ENCODE assay signal across 10 mouse cellular contexts in genomic region chr10:81287513-81288157, GRCm38 (mm10). TPM values are rescaled to one million over a fixed set of nuclear protein-coding genes. Genes with fewer than 3 reads are reported as not detected.
DNase-seq lines count a peak whose midpoint lies in the region; ATAC-seq and TF ChIP-seq lines count a peak whose summit lies in the region.
"Had no signal": no experiment of that assay in that cellular context is flagged by ENCODE, and none has a peak within 500 bp of the region (broad histone marks: within the 10 kb centered on the region; RNA-seq: fewer than 3 reads in every experiment).

No protein-coding gene starts in this region.

- peaks cover 90% of the 10 kb centered on the region for H3K27me3 ChIP-seq in midbrain, embryonic 10.5 days (ENCODE audit: low read depth, poor library complexity, severe bottlenecking)
- peaks cover 31% of the 10 kb centered on the region for H3K27me3 ChIP-seq in midbrain, embryonic 14.5 days (ENCODE audit: control insufficient read depth, insufficient read depth, low read length)
- no peaks in the 10 kb centered on the region for H3K27me3 ChIP-seq in small intestine, adult 2 months (ENCODE audit: control insufficient read depth, insufficient read depth, low read length)

- H3K4me2 ChIP-seq in midbrain, embryonic 14.5 days (ENCODE audit: low read length) = no peak overlapping the region
- H3K4me2 ChIP-seq: heart, embryonic 13.5 days; neural tube, embryonic 12.5 days had no signal

- no peak overlapping the region for H3K9ac ChIP-seq in midbrain, embryonic 14.5 days (replicated peaks; ENCODE audit: low read length)
- H3K9ac ChIP-seq: heart, embryonic 13.5 days; neural tube, embryonic 12.5 days had no signal

- TF ChIP-seq CTCF in small intestine, adult 2 months (IDR thresholded peaks at IDR 0.05; ENCODE audit: extremely low read depth, insufficient read length, insufficient replicate concordance, low read depth, low read length) = peak; percentile 97

- H3K36me3 ChIP-seq in midbrain, embryonic 10.5 days = no peaks in the 10 kb centered on the region
- H3K36me3 ChIP-seq in midbrain, embryonic 14.5 days (ENCODE audit: control insufficient read depth, insufficient read depth, low read length) = no peaks in the 10 kb centered on the region
- H3K36me3 ChIP-seq in small intestine, adult 2 months (ENCODE audit: control insufficient read depth, insufficient read depth, low read length) = peaks cover 8% of the 10 kb centered on the region
- H3K36me3 ChIP-seq: heart, embryonic 13.5 days; neural tube, embryonic 12.5 days had no signal

- H3K4me1 ChIP-seq in midbrain, embryonic 10.5 days = peaks cover 45% of the 10 kb centered on the region
- 0 out of 2 replicates have a peak, but pooled peaks cover 12% of the 10 kb centered on the region for H3K4me1 ChIP-seq in midbrain, embryonic 14.5 days (ENCODE audit: control insufficient read depth, insufficient read depth, low read length)
- peaks cover 27% of the 10 kb centered on the region for H3K4me1 ChIP-seq in small intestine, adult 2 months (ENCODE audit: control insufficient read depth, insufficient read depth, insufficient read length, low read length)

- H3K27ac ChIP-seq in midbrain, embryonic 10.5 days (replicated peaks) = no peak overlapping the region
- H3K27ac ChIP-seq in midbrain, embryonic 14.5 days (replicated peaks; ENCODE audit: low read depth, low read length) = no peak overlapping the region
- peak overlapping the region; percentile 98 for H3K27ac ChIP-seq in small intestine, adult 2 months (ENCODE audit: insufficient read depth, low read depth, low read length)
- H3K27ac ChIP-seq: heart, embryonic 13.5 days; neural tube, embryonic 12.5 days had no signal

- no peaks in the 10 kb centered on the region for H3K9me3 ChIP-seq in midbrain, embryonic 10.5 days (replicated peaks)
- no peaks in the 10 kb centered on the region for H3K9me3 ChIP-seq in midbrain, embryonic 14.5 days (ENCODE audit: control insufficient read depth, low read length)
- H3K9me3 ChIP-seq: heart, embryonic 13.5 days; neural tube, embryonic 12.5 days had no signal

- TF ChIP-seq POLR2A in small intestine, adult 2 months (IDR thresholded peaks at IDR 0.05; ENCODE audit: low read depth, low read length) = no peak

- DNase-seq in CD4-positive, CD25-positive, alpha-beta regulatory T cell, adult 2 months (ENCODE audit: low read depth, low spot score) = peak; percentile 83
- DNase-seq in midbrain, embryonic 10.5 days (ENCODE audit: low spot score) = peak; percentile 63
- DNase-seq in midbrain, embryonic 14.5 days = no peak
- DNase-seq in cerebellum, adult 9-11 months = peak; percentile 75
- DNase-seq in kidney, postnatal 14 days = peak; percentile 48
- no peak for DNase-seq in left cerebral cortex, postnatal 14 days (ENCODE audit: low spot score in 2 of 2)

- no peak for ATAC-seq in CD4-positive, CD25-positive, alpha-beta regulatory T cell, adult 4 months
- no peak for ATAC-seq in midbrain, embryonic 14.5 days (ENCODE audit: low FRiP score, low TSS enrichment)

- intact Hi-C loops in left cerebral cortex, postnatal 14 days (cut with DNase I) = loop anchor here (5.0 kb wide), 2 partner anchors 60 to 165 kb away; no protein-coding TSS in a partner anchor

- 66% methylated on average over 8 of the region's 8 CpGs for whole genome bisulfite sequencing in midbrain, embryonic 10.5 days
- 60% methylated on average over 8 of the region's 8 CpGs for WGBS in midbrain, embryonic 14.5 days
- WGBS in small intestine, adult 2 months = 41% methylated on average over 8 of the region's 8 CpGs

- no peak overlapping the region for H3K4me3 ChIP-seq in midbrain, embryonic 10.5 days
- H3K4me3 ChIP-seq in midbrain, embryonic 14.5 days (replicated peaks; ENCODE audit: low read depth, low read length) = no peak overlapping the region
- H3K4me3 ChIP-seq in small intestine, adult 2 months (ENCODE audit: low read depth, low read length) = peak overlapping the region; percentile 48
- H3K4me3 ChIP-seq: heart, embryonic 13.5 days; neural tube, embryonic 12.5 days had no signal

RNA-seq across cellular contexts. Expression of gene Tjp3, which starts 3.7 kb away (rescaled TPM):
- 1 to 10 TPM; 2.4 to 2.6 TPM for polyA plus RNA-seq in CD4-positive, CD25-positive, alpha-beta regulatory T cell, adult 4 months (2017; shearing (Covaris generic))
- polyA plus RNA-seq in midbrain, embryonic 10.5 days (2016; fragmentation: Nextera tagmentation; extraction: Ambion mirVana) = 6.5 and 6.9 TPM in 2 replicates
- 4.4 and 5.7 TPM in 2 replicates for polyA plus RNA-seq in midbrain, embryonic 14.5 days (2014; fragmentation: Nextera tagmentation; extraction: Ambion mirVana)
- 124 and 239 TPM in 2 replicates for polyA plus RNA-seq in small intestine, adult 2 months (2012; rRNA removed)
- under 1 TPM; 0.15 to 0.47 TPM for total RNA-seq in left cerebral cortex, postnatal 14 days (2021)

RNA-seq across cellular contexts. Expression of gene Pip5k1c, which starts 5.1 kb away (rescaled TPM):
- 10 to 100 TPM; 14.6 to 15.1 TPM for polyA plus RNA-seq in CD4-positive, CD25-positive, alpha-beta regulatory T cell, adult 4 months (2017; shearing (Covaris generic))
- 55.0 and 60.8 TPM in 2 replicates for polyA plus RNA-seq in midbrain, embryonic 10.5 days (2016; fragmentation: Nextera tagmentation; extraction: Ambion mirVana)
- 102 and 132 TPM in 2 replicates for polyA plus RNA-seq in midbrain, embryonic 14.5 days (2014; fragmentation: Nextera tagmentation; extraction: Ambion mirVana)
- polyA plus RNA-seq in small intestine, adult 2 months (2012; rRNA removed) = 26.1 and 50.8 TPM in 2 replicates
- 100 to 1,000 TPM; 391 to 396 TPM for total RNA-seq in left cerebral cortex, postnatal 14 days (2021)

RNA-seq across cellular contexts. Expression of gene Apba3, which starts 20.9 kb away (rescaled TPM):
- polyA plus RNA-seq in CD4-positive, CD25-positive, alpha-beta regulatory T cell, adult 4 months (2017; shearing (Covaris generic)) = 10 to 100 TPM; 12.5 to 14.8 TPM
- polyA plus RNA-seq in midbrain, embryonic 10.5 days (2016; fragmentation: Nextera tagmentation; extraction: Ambion mirVana) = 50.5 and 55.5 TPM in 2 replicates
- 25.1 and 27.5 TPM in 2 replicates for polyA plus RNA-seq in midbrain, embryonic 14.5 days (2014; fragmentation: Nextera tagmentation; extraction: Ambion mirVana)
- 100 and 207 TPM in 2 replicates for polyA plus RNA-seq in small intestine, adult 2 months (2012; rRNA removed)
- total RNA-seq in left cerebral cortex, postnatal 14 days (2021) = 10 to 100 TPM; 34.8 to 35.8 TPM

RNA-seq across cellular contexts. Expression of gene Mrpl54, which starts 20.9 kb away (rescaled TPM):
- polyA plus RNA-seq in CD4-positive, CD25-positive, alpha-beta regulatory T cell, adult 4 months (2017; shearing (Covaris generic)) = 100 to 1,000 TPM; 111 to 132 TPM
- 229 and 258 TPM in 2 replicates for polyA plus RNA-seq in midbrain, embryonic 10.5 days (2016; fragmentation: Nextera tagmentation; extraction: Ambion mirVana)
- 121 and 152 TPM in 2 replicates for polyA plus RNA-seq in midbrain, embryonic 14.5 days (2014; fragmentation: Nextera tagmentation; extraction: Ambion mirVana)
- polyA plus RNA-seq in small intestine, adult 2 months (2012; rRNA removed) = 104 and 169 TPM in 2 replicates
- 10 to 100 TPM; 39.0 to 41.4 TPM for total RNA-seq in left cerebral cortex, postnatal 14 days (2021)

RNA-seq across cellular contexts. Expression of gene Cactin, which starts 33.3 kb away (rescaled TPM):
- polyA plus RNA-seq in CD4-positive, CD25-positive, alpha-beta regulatory T cell, adult 4 months (2017; shearing (Covaris generic)) = 1 to 10 TPM; 4.2 to 4.7 TPM
- 53.5 and 53.6 TPM in 2 replicates for polyA plus RNA-seq in midbrain, embryonic 10.5 days (2016; fragmentation: Nextera tagmentation; extraction: Ambion mirVana)
- polyA plus RNA-seq in midbrain, embryonic 14.5 days (2014; fragmentation: Nextera tagmentation; extraction: Ambion mirVana) = 22.6 and 22.8 TPM in 2 replicates
- 16.6 and 29.2 TPM in 2 replicates for polyA plus RNA-seq in small intestine, adult 2 months (2012; rRNA removed)
- total RNA-seq in left cerebral cortex, postnatal 14 days (2021) = 10 to 100 TPM; 25.1 to 27.2 TPM

Comparison
In these comparisons a context has a peak if more than half of its experiments do, and no peak if none do; other contexts are left out.
1. DNase-seq: peak in CD4-positive, CD25-positive, alpha-beta regulatory T cell, adult 2 months (single experiment), midbrain, embryonic 10.5 days (single experiment), cerebellum, adult 9-11 months (single experiment) and kidney, postnatal 14 days (single experiment); none in midbrain, embryonic 14.5 days (single experiment) and left cerebral cortex, postnatal 14 days (0 of 2).
2. RNA of gene Tjp3, which starts 3.7 kb away (polyA plus RNA-seq): 124 to 239 TPM in small intestine, adult 2 months; 6.5 to 6.9 TPM in midbrain, embryonic 10.5 days, 4.4 to 5.7 TPM in midbrain, embryonic 14.5 days and 2.4 to 2.6 TPM in CD4-positive, CD25-positive, alpha-beta regulatory T cell, adult 4 months; every median in the first group is over 10 times any median in the second.